In the genomic region with DNA sequence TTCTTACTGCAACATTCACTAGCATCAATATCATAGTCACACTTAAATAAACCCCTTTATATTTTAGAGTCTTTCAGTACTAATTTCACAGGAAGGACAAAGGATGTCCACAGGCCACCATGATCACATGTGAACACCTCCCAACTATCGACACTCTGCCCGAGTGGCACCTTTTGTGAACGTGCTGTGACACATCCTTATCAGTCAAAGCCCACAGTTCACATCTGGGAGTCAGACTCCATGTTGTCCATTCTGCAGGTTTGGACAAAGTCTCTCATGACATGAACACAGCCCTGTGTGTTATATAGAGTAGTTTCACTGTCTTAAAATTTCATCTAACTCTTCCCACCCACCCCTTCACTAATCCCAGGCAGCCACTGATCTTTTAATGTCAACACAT, we compare ENCODE assay signal across 27 mouse cellular contexts.
"Had no signal": no experiment of that assay in that cellular context is flagged by ENCODE, and none has a peak within 500 bp of the region (broad histone marks: within the 10 kb centered on the region; RNA-seq: fewer than 3 reads in every experiment).

No protein-coding gene starts in this region.

- H3K27ac ChIP-seq: embryonic facial prominence, embryonic 10.5 days; embryonic facial prominence, embryonic 12.5 days; embryonic facial prominence, embryonic 13.5 days; embryonic facial prominence, embryonic 15.5 days; forebrain, embryonic 10.5 days; forebrain, embryonic 12.5 days; forebrain, embryonic 13.5 days; forebrain, embryonic 15.5 days; gastrocnemius, adult 2 months had no signal

- DNase-seq: cerebellum, adult 2 months; cerebellum, adult 8-10 months; cerebellum, adult 9-10 months; cerebellum, adult 9-11 months; cerebellum, postnatal 10 days; cerebellum, postnatal 14 days; cerebellum, postnatal 25 days; cerebellum, postnatal 36 days; embryo, embryonic 11 days; forebrain, postnatal 0 days; gastrocnemius, adult 2 months; gastrocnemius, postnatal 10 days; gastrocnemius, postnatal 14 days; gastrocnemius, postnatal 25 days; gastrocnemius, postnatal 36 days; heart, adult 18-20 months had no signal

- H3K4me3 ChIP-seq: embryonic facial prominence, embryonic 10.5 days; embryonic facial prominence, embryonic 12.5 days; embryonic facial prominence, embryonic 13.5 days; embryonic facial prominence, embryonic 15.5 days; erythroblast, embryonic 14.5 days; forebrain, embryonic 10.5 days; forebrain, embryonic 12.5 days; forebrain, embryonic 13.5 days; forebrain, embryonic 15.5 days; gastrocnemius, adult 2 months had no signal

- ATAC-seq: forebrain, embryonic 13.5 days; forebrain, embryonic 14.5 days; forebrain, embryonic 15.5 days; forebrain, embryonic 16.5 days; forebrain, postnatal 0 days had no signal

- H3K27me3 ChIP-seq: embryonic facial prominence, embryonic 12.5 days; embryonic facial prominence, embryonic 13.5 days; embryonic facial prominence, embryonic 15.5 days; forebrain, embryonic 12.5 days; forebrain, embryonic 13.5 days; forebrain, embryonic 15.5 days had no signal

- H3K4me1 ChIP-seq: forebrain, embryonic 15.5 days had no signal

- H3K4me2 ChIP-seq: embryonic facial prominence, embryonic 12.5 days; embryonic facial prominence, embryonic 13.5 days; embryonic facial prominence, embryonic 15.5 days; forebrain, embryonic 12.5 days; forebrain, embryonic 13.5 days; forebrain, embryonic 15.5 days had no signal

- H3K9ac ChIP-seq: embryonic facial prominence, embryonic 12.5 days; embryonic facial prominence, embryonic 13.5 days; embryonic facial prominence, embryonic 15.5 days; forebrain, embryonic 12.5 days; forebrain, embryonic 13.5 days; forebrain, embryonic 15.5 days; forebrain, postnatal 0 days had no signal

- H3K9me3 ChIP-seq: embryonic facial prominence, embryonic 10.5 days; embryonic facial prominence, embryonic 12.5 days; embryonic facial prominence, embryonic 13.5 days; embryonic facial prominence, embryonic 15.5 days; forebrain, embryonic 10.5 days; forebrain, embryonic 12.5 days; forebrain, embryonic 13.5 days; forebrain, embryonic 15.5 days had no signal

- H3K36me3 ChIP-seq: embryonic facial prominence, embryonic 10.5 days; embryonic facial prominence, embryonic 12.5 days; embryonic facial prominence, embryonic 13.5 days; embryonic facial prominence, embryonic 15.5 days; forebrain, embryonic 10.5 days; forebrain, embryonic 12.5 days; forebrain, embryonic 15.5 days had no signal
